In genomic region chr10:64130397-64131150, GRCm38 (mm10) we compare ENCODE assay signal across 12 mouse cellular contexts. TPM values are rescaled to one million over a fixed set of nuclear protein-coding genes. Genes with fewer than 3 reads are reported as not detected.
DNase-seq lines count a peak whose midpoint lies in the region; ATAC-seq and TF ChIP-seq lines count a peak whose summit lies in the region.
"Had no signal": no experiment of that assay in that cellular context is flagged by ENCODE, and none has a peak within 500 bp of the region (broad histone marks: within the 10 kb centered on the region; RNA-seq: fewer than 3 reads in every experiment).

No protein-coding gene starts in this region.

- no peak for TF ChIP-seq CTCF in cerebellum, adult 2 months (IDR thresholded peaks at IDR 0.05; ENCODE audit: borderline replicate concordance, insufficient read depth, low read depth, low read length)
- TF ChIP-seq CTCF in midbrain, postnatal 0 days (IDR thresholded peaks at IDR 0.05): no peak

- ATAC-seq in megakaryocyte, adult 5-6 weeks (ENCODE audit: poor library complexity, severe bottlenecking): no peak
- ATAC-seq in forebrain, embryonic 15.5 days (replicated peaks): peak; percentile 93
- ATAC-seq in midbrain, postnatal 0 days (ENCODE audit: low FRiP score): peak; percentile 41; the same call in 1 of the 2 replicates
- ATAC-seq: lung, postnatal 0 days had no signal

- no peaks in the 10 kb centered on the region for H3K4me1 ChIP-seq in megakaryocyte, embryonic 14.5 days
- H3K4me1 ChIP-seq in cerebellum, adult 2 months (ENCODE audit: control insufficient read depth, insufficient read depth, low read length): peaks cover 9% of the 10 kb centered on the region; the same call in 1 of the 2 replicates
- H3K4me1 ChIP-seq in forebrain, embryonic 15.5 days: peaks cover 11% of the 10 kb centered on the region; the same call in 1 of the 2 replicates
- no peaks in the 10 kb centered on the region for H3K4me1 ChIP-seq in midbrain, postnatal 0 days (ENCODE audit: insufficient read depth, low read length)

- DNase-seq in cerebellum, adult 2 months: peak; percentile 83 to 93
- peak; percentile 78 for DNase-seq in midbrain, postnatal 0 days (ENCODE audit: low spot score)
- DNase-seq in adrenal gland, postnatal 25 days: no peak
- no peak for DNase-seq in heart, postnatal 4 days
- no peak for DNase-seq in gastrocnemius, adult 18-20 months (ENCODE audit: low spot score)
- DNase-seq: embryo, embryonic 11 days had no signal

- H3K9me3 ChIP-seq in megakaryocyte, embryonic 14.5 days: peaks cover 35% of the 10 kb centered on the region
- no peaks in the 10 kb centered on the region for H3K9me3 ChIP-seq in forebrain, embryonic 15.5 days
- H3K9me3 ChIP-seq in midbrain, postnatal 0 days (ENCODE audit: low read length): no peaks in the 10 kb centered on the region

- no peak overlapping the region for H3K9ac ChIP-seq in forebrain, embryonic 15.5 days (replicated peaks)
- H3K9ac ChIP-seq in midbrain, postnatal 0 days (replicated peaks; ENCODE audit: low read length, poor library complexity, severe bottlenecking): no peak overlapping the region

- no peak overlapping the region for H3K4me2 ChIP-seq in forebrain, embryonic 15.5 days (replicated peaks)
- H3K4me2 ChIP-seq in midbrain, postnatal 0 days (ENCODE audit: low read depth, low read length, poor library complexity, severe bottlenecking): no peak overlapping the region
- H3K4me2 ChIP-seq: heart, embryonic 11.5 days had no signal

- TF ChIP-seq POLR2A in cerebellum, adult 2 months (IDR thresholded peaks at IDR 0.05; ENCODE audit: borderline replicate concordance, insufficient read depth, low read length): no peak

- WGBS in cerebellum, adult 2 months: 9% methylated on average over 15 of the region's 15 CpGs
- 42% methylated on average over 15 of the region's 15 CpGs for WGBS in forebrain, embryonic 15.5 days
- 81% methylated on average over 15 of the region's 15 CpGs for WGBS in midbrain, postnatal 0 days

- no peaks in the 10 kb centered on the region for H3K36me3 ChIP-seq in megakaryocyte, embryonic 14.5 days (replicated peaks; ENCODE audit: low read length)
- no peaks in the 10 kb centered on the region for H3K36me3 ChIP-seq in forebrain, embryonic 15.5 days
- no peaks in the 10 kb centered on the region for H3K36me3 ChIP-seq in midbrain, postnatal 0 days (ENCODE audit: insufficient read depth, low read length)

- H3K27me3 ChIP-seq in megakaryocyte, embryonic 14.5 days (replicated peaks): no peaks in the 10 kb centered on the region
- no peaks in the 10 kb centered on the region for H3K27me3 ChIP-seq in cerebellum, adult 2 months (ENCODE audit: control insufficient read depth, insufficient read depth, low read length)
- no peaks in the 10 kb centered on the region for H3K27me3 ChIP-seq in forebrain, embryonic 15.5 days
- no peaks in the 10 kb centered on the region for H3K27me3 ChIP-seq in midbrain, postnatal 0 days (ENCODE audit: insufficient read depth, low read length)

- H3K4me3 ChIP-seq in megakaryocyte, embryonic 14.5 days (replicated peaks): peak overlapping the region; percentile 47
- no peak overlapping the region for H3K4me3 ChIP-seq in cerebellum, adult 2 months (replicated peaks; ENCODE audit: insufficient read depth, low read depth, low read length)
- H3K4me3 ChIP-seq in forebrain, embryonic 15.5 days: no peak overlapping the region
- no peak overlapping the region for H3K4me3 ChIP-seq in midbrain, postnatal 0 days (ENCODE audit: low read depth, low read length)
- H3K4me3 ChIP-seq: layer of hippocampus, adult 2 months had no signal

- peak overlapping the region; percentile 46; the same call in 1 of the 2 replicates for H3K27ac ChIP-seq in cerebellum, adult 2 months (ENCODE audit: insufficient read depth, low read length)
- H3K27ac ChIP-seq in forebrain, embryonic 15.5 days (replicated peaks): no peak overlapping the region
- no peak overlapping the region for H3K27ac ChIP-seq in midbrain, postnatal 0 days (ENCODE audit: low read depth, low read length)
- H3K27ac ChIP-seq: layer of hippocampus, adult 2 months had no signal

RNA-seq across cellular contexts. Expression of gene Lrrtm3, which starts 40.5 kb away (rescaled TPM):
- polyA plus RNA-seq in megakaryocyte, embryonic 14.5 days (2012; ENCODE audit: insufficient read depth, low replicate concordance): not detected in 2 replicates
- total RNA-seq in megakaryocyte, adult 5-6 weeks (2015): not detected in 2 replicates
- total RNA-seq in megakaryocyte, adult 5-6 weeks (2017): not detected in 2 replicates
- polyA plus RNA-seq in cerebellum, adult 2 months (2012; rRNA removed): 72.7 and 73.6 TPM in 2 replicates
- 23.8 and 25.0 TPM in 2 replicates for polyA plus RNA-seq in forebrain, embryonic 15.5 days (2015; fragmentation: Nextera tagmentation; extraction: Ambion mirVana)
- 45.2 and 50.9 TPM in 2 replicates for total RNA-seq in midbrain, postnatal 0 days (2014; rRNA removed)
- 41.0 and 44.3 TPM in 2 replicates for polyA plus RNA-seq in midbrain, postnatal 0 days (2015; fragmentation: Nextera tagmentation; extraction: Ambion mirVana)
- 0.33 and 1.2 TPM in 2 replicates for total RNA-seq in adrenal gland, postnatal 25 days (2021)
- under 1 TPM; 0.14 to 0.36 TPM for total RNA-seq in heart, postnatal 4 days (2021)
- total RNA-seq in gastrocnemius, adult 18-20 months (2021): under 1 TPM; 0.43 TPM

Comparison
In these comparisons a context has a peak if more than half of its experiments do, and no peak if none do; other contexts are left out.
1. DNase-seq: peak in cerebellum, adult 2 months (2 of 2) and midbrain, postnatal 0 days (single experiment); none in adrenal gland, postnatal 25 days (single experiment), heart, postnatal 4 days (single experiment) and gastrocnemius, adult 18-20 months (single experiment).
2. RNA of gene Lrrtm3, which starts 40.5 kb away (total RNA-seq): 45.2 to 50.9 TPM in midbrain, postnatal 0 days; 0.43 TPM in gastrocnemius, adult 18-20 months, 0.14 to 0.36 TPM in heart, postnatal 4 days, 0.33 to 1.2 TPM in adrenal gland, postnatal 25 days and not detected in megakaryocyte, adult 5-6 weeks; every median in the first group is over 10 times any median in the second.